Mouse (Mus musculus): Measurements from ENCODE around the gene Vamp2. TPM values are rescaled to one million over a fixed set of nuclear protein-coding genes. Genes with fewer than 3 reads are reported as not detected.
A peak's percentile ranks its signal among the peaks of the same experiment; 100 is the strongest.
"Not testable (repeated sequence)": the region's sequence is repeated elsewhere in the genome, so short reads cannot be mapped to it uniquely, and the experiment has no call there.

Gene Vamp2
- polyA plus RNA-seq, 1 experiment from 2014 or later = 12.5 TPM

DNA sequence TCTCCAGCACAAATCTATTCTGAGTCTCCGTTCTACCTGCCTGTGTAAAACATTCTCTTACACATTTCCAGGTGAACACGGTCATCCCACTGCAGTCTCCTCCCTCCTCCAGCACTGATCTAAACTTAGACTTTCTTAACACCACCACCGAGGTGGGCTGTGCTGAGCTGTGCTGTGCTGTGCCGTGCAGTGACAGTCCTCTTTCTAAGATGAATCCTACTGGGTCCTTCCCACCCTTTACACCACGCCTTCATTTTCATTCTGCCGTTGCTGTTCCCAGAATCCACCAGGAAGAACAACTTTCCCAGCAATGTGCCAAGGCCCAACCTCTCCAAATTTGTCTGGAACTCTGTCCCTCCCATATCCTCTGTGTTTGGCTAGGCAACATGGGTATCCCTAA lies 1.9 kb upstream of the Vamp2 start:
- no peaks in the 10 kb centered on the region for H3K27me3 ChIP-seq
- H3K4me3 ChIP-seq (replicated peaks) = no peak overlapping the region
- no peak for ATAC-seq (ENCODE audit: low read depth)
- H3K9ac ChIP-seq = no peak overlapping the region
- H3K27ac ChIP-seq = no peak overlapping the region
- 58% methylated on average over 6 of the region's 6 CpGs for WGBS (ENCODE audit: insufficient replicate concordance)
- H3K4me1 ChIP-seq (replicated peaks) = peaks cover 37% of the 10 kb centered on the region
- no peaks in the 10 kb centered on the region for H3K9me3 ChIP-seq (replicated peaks)
- H3K4me2 ChIP-seq = no peak overlapping the region
- peaks cover 21% of the 10 kb centered on the region for H3K36me3 ChIP-seq
- no peak for DNase-seq

DNA sequence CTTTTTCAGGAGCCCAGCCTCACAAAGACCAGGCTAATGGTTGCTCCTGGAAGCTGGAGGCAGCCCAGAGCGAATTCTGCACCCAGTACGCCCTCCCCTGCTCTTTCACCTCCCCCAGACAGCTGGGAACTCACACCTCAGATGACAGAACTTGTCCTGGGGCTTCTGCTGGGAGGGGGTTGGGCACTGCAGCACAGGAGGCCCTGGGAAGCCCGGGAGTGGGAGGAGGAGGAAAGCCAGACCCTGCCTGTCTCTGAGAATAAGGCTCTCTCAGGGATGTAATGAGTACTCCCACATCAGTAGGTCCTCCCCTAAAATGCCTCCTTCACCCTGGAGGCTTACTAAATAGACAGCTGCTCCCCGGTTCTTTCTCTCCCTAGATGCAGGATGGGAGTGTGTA lies 1.2 kb upstream of the Vamp2 start:
- no peaks in the 10 kb centered on the region for H3K9me3 ChIP-seq (replicated peaks)
- H3K27ac ChIP-seq = peak overlapping the region; percentile 94; the same call in 1 of the 2 replicates
- H3K36me3 ChIP-seq = peaks cover 28% of the 10 kb centered on the region
- WGBS (ENCODE audit: insufficient replicate concordance) = 56% methylated on average over 4 of the region's 4 CpGs
- DNase-seq (no peak), ATAC-seq (ENCODE audit: low read depth) (no peak)
- H3K4me1 ChIP-seq (replicated peaks) = peaks cover 42% of the 10 kb centered on the region
- H3K9ac ChIP-seq = 0 out of 2 replicates have a peak overlapping the region, but pooled peaks have one; percentile 19
- no peak overlapping the region for H3K4me3 ChIP-seq (replicated peaks)
- no peaks in the 10 kb centered on the region for H3K27me3 ChIP-seq
- no peak overlapping the region for H3K4me2 ChIP-seq

DNA sequence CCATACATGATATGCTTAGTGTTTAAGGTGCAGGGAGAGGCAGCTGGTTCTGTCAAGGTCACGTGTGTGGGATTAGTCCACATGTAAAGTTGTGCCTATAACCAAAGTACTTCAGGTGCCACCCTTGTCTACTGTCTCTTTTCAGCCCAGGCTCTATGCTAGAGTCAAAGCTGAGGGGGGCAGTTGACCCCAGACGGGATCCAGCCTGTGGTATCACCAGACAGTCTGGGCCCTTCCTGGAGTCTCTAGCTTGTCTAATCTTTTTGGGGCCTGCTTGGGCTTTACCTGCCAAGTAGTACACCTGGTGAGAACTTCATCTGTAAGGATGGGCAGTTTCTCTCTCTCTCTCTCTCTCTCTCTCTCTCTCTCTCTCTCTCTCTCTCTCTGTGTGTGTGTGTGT lies 693 bp upstream of the Vamp2 start:
- Histone ChIP-seq H3K27me3 (no peaks in the 10 kb centered on the region), H3K9ac (0 out of 2 replicates have a peak overlapping the region, but pooled peaks have one; percentile 19), H3K27ac (peak overlapping the region; percentile 94; the same call in 1 of the 2 replicates), H3K4me2 (peak overlapping the region; percentile 98), H3K4me3 (replicated peaks) (peak overlapping the region; percentile 99; the same call in 1 of the 2 replicates), H3K4me1 (replicated peaks) (peaks cover 45% of the 10 kb centered on the region), H3K36me3 (peaks cover 30% of the 10 kb centered on the region), H3K9me3 (replicated peaks) (no peaks in the 10 kb centered on the region)
- WGBS (ENCODE audit: insufficient replicate concordance) = 58% methylated on average over 2 of the region's 2 CpGs
- DNase-seq = no peak
- ATAC-seq (ENCODE audit: low read depth) = no peak

DNA sequence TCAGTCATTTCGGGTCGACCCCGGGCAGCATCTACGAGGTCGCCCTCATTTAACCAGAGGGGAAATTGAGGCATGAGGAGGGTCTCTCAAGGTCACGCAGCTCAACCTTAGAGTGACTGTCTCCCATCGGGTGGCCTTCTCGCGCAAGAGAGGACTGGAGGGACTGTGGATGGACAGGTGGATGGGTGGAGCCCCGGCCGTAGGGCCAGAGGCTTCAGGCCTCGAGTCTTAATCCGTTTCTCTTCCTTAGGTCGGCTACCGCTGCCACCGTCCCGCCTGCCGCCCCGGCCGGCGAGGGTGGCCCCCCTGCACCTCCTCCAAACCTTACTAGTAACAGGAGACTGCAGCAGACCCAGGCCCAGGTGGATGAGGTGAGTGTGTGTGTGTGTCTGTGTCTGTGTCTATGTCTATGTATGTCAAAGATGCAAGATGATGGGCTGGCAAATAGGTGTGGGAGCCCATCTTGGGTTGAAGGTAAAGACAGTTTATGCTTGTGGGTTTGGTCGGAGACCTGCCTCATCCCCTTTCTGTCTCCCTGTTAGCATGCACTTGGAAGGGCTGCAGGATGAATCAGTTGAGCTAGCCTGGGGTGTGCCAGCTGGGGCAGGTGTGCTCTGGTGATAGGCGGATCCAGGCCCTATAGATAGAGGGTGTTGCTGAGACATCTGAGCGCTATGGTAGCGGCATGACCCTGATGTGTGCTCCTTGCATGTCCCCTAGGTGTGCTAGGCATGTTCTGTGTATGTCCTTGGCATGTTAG lies 746 bp downstream of the Vamp2 start:
- Histone ChIP-seq H3K4me1 (replicated peaks) (peaks cover 53% of the 10 kb centered on the region), H3K4me3 (replicated peaks) (peak overlapping the region; percentile 99), H3K9ac (peak overlapping the region; percentile 100), H3K36me3 (peaks cover 34% of the 10 kb centered on the region), H3K27ac (peak overlapping the region; percentile 94), H3K9me3 (replicated peaks) (no peaks in the 10 kb centered on the region), H3K27me3 (no peaks in the 10 kb centered on the region), H3K4me2 (peak overlapping the region; percentile 98)
- ATAC-seq (ENCODE audit: low read depth) (peak; percentile 85), DNase-seq (peak; percentile 63)
- WGBS (ENCODE audit: insufficient replicate concordance) = 5% methylated on average over 25 of the region's 25 CpGs

DNA sequence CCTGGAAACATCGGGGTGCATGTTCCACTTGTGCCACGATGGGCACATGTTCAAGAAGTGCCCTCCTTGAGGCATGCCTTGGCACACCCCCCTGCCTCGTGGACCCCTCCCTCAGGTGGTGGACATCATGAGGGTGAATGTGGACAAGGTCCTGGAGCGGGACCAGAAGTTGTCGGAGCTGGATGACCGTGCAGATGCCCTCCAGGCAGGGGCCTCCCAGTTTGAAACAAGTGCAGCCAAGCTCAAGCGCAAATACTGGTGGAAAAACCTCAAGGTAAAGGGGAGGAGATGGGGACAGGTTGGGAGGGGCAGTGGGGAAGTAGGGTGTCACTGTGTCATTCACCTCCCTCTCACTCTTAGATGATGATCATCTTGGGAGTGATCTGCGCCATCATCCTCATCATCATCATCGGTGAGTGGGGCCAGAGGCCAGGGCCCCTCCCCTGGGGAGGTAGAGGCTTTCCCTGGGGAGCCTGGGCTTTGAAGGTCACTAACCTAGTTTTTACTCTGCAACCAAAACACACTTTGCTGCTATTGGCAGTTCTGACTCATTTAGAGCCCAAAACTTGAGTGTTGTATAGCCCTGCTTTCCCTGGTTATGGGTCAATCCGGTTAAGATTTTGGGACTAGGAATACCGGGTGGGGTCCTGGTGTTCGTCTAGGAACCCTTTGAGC lies 1.5 kb downstream of the Vamp2 start:
- WGBS (ENCODE audit: insufficient replicate concordance) = 79% methylated on average over 12 of the region's 12 CpGs
- ATAC-seq (ENCODE audit: low read depth) (no peak), DNase-seq (no peak)
- Histone ChIP-seq H3K9me3 (replicated peaks) (no peaks in the 10 kb centered on the region), H3K4me2 (peak overlapping the region; percentile 98), H3K27ac (peak overlapping the region; percentile 94), H3K4me3 (replicated peaks) (peak overlapping the region; percentile 99), H3K36me3 (peaks cover 34% of the 10 kb centered on the region), H3K27me3 (no peaks in the 10 kb centered on the region), H3K9ac (peak overlapping the region; percentile 100), H3K4me1 (replicated peaks) (peaks cover 59% of the 10 kb centered on the region)

DNA sequence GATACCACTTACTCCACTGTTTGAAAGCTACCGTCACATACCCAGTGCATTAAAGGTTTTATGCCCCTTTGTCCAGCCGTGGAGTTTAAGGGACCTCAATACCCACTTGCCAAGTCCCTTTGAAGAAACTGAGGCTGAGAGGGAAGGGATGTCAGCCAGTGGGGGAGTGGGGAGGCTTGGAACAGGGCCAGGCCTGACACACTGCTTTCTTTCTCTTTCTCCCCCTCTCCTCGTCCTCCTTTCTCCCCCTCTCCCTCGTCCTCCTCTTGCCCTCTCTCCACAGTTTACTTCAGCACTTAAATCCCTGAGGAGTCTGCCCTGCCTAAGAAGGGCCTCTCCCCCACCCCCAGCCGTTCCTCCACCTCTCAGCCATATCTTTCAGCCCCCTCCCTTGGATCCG lies 2.1 kb downstream of the Vamp2 start:
- ATAC-seq (ENCODE audit: low read depth) (no peak), DNase-seq (no peak)
- peaks cover 34% of the 10 kb centered on the region for H3K36me3 ChIP-seq
- peaks cover 63% of the 10 kb centered on the region for H3K4me1 ChIP-seq (replicated peaks)
- no peak overlapping the region for H3K4me3 ChIP-seq (replicated peaks)
- WGBS (ENCODE audit: insufficient replicate concordance) = 73% methylated on average over 6 of the region's 6 CpGs
- H3K9me3 ChIP-seq (replicated peaks) = no peaks in the 10 kb centered on the region
- H3K9ac ChIP-seq = peak overlapping the region; percentile 100
- no peaks in the 10 kb centered on the region for H3K27me3 ChIP-seq
- peak overlapping the region; percentile 94 for H3K27ac ChIP-seq
- peak overlapping the region; percentile 98 for H3K4me2 ChIP-seq

DNA sequence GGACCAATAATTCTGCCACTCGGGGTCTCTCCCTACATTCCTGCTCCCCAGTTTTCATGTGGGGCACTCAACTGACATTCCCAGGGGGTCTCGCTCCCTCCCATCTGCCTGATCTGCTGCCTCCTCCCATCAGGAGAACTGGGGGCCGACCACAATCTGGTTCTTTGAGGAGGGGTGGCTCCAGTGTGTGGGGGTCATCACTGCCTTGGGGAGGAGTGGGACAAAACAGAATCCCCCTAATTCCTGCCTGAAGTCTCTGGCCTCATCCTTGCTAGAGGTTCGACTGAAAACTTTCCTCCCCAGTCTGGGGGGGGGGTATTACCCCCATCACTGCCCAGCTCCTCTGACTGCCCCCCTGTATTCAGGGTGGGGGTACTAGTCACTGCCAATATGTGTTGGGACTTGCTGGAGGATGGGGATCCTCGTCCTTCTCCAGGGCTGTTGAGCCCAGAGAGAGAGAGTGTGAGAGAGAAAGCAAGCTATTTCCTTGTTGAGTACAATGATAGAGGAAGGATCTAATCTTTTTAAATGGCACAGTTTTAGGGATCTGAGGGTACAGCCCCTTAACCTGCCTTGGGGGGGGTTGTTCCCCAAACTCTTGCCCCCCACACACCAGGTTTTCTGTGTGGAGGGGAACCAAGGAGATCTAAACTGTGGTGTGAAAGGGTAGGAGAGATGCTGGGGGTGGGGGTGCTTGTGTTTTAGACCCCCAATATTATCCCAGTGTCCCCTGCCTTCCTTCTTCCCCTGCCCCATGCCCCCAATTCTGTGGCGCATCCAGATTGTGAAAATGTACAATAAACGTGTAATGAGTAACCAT lies 3.5 kb downstream of the Vamp2 start:
- Histone ChIP-seq H3K27me3 (no peaks in the 10 kb centered on the region), H3K9me3 (replicated peaks) (no peaks in the 10 kb centered on the region), H3K27ac (no peak overlapping the region), H3K9ac (no peak overlapping the region), H3K36me3 (peaks cover 34% of the 10 kb centered on the region), H3K4me1 (replicated peaks) (peaks cover 74% of the 10 kb centered on the region), H3K4me2 (no peak overlapping the region), H3K4me3 (replicated peaks) (no peak overlapping the region)
- no peak for ATAC-seq (ENCODE audit: low read depth)
- no peak for DNase-seq
- 48% methylated on average over 7 of the region's 7 CpGs for WGBS (ENCODE audit: insufficient replicate concordance)

DNA sequence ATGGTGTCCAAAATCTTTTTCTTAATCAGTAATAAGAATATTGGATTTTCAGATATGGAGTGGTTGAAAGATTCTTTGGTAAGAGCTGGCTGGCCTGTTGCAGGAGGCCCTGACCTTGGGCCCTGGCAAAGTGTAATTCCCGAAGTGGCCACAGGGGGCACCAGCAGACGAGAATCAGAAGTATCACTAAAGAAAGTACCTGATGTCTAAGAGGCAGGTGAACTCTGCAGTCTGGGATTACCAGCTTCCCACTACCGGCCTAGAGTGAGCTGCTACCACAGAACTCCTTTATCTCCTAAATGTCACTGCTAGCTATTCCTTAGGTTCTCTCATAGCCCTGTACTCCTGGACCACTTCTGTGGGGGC lies 4.1 kb downstream of the Vamp2 start:
- Histone ChIP-seq H3K27ac (no peak overlapping the region), H3K4me2 (no peak overlapping the region), H3K4me1 (replicated peaks) (peaks cover 74% of the 10 kb centered on the region), H3K4me3 (replicated peaks) (no peak overlapping the region), H3K9me3 (replicated peaks) (no peaks in the 10 kb centered on the region), H3K9ac (no peak overlapping the region), H3K36me3 (peaks cover 34% of the 10 kb centered on the region), H3K27me3 (no peaks in the 10 kb centered on the region)
- 2% methylated on average over 3 of the region's 3 CpGs for WGBS (ENCODE audit: insufficient replicate concordance)
- DNase-seq = peak; percentile 76
- ATAC-seq (ENCODE audit: low read depth) = no peak

DNA sequence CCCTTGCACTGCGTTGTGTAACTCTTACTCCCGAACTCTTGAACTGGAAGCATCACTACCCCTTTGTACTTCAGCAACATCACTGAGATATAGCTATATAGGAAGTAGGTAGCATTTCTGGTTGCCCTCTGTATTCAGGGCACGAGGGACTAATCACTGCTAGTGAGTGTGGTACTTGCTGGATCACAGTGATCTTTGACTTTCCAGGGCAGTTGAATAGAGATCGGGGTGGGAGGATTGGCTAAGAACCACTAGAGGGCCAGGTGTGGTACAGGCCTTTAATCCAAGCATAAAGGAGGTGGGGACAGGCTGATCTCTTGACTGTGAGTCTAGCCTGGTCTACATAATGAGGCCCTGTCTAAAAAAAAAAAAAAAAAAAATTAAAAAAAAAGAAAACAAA lies 4.6 kb downstream of the Vamp2 start:
- peaks cover 74% of the 10 kb centered on the region for H3K4me1 ChIP-seq (replicated peaks)
- WGBS (ENCODE audit: insufficient replicate concordance) = 74% methylated on average over 4 of the region's 4 CpGs
- H3K9me3 ChIP-seq (replicated peaks) = no peaks in the 10 kb centered on the region
- no peak overlapping the region for H3K4me2 ChIP-seq
- H3K9ac ChIP-seq = no peak overlapping the region
- H3K27me3 ChIP-seq = no peaks in the 10 kb centered on the region
- H3K27ac ChIP-seq = no peak overlapping the region
- H3K36me3 ChIP-seq = peaks cover 34% of the 10 kb centered on the region
- no peak for DNase-seq
- no peak for ATAC-seq (ENCODE audit: low read depth)
- H3K4me3 ChIP-seq (replicated peaks) = no peak overlapping the region

DNA sequence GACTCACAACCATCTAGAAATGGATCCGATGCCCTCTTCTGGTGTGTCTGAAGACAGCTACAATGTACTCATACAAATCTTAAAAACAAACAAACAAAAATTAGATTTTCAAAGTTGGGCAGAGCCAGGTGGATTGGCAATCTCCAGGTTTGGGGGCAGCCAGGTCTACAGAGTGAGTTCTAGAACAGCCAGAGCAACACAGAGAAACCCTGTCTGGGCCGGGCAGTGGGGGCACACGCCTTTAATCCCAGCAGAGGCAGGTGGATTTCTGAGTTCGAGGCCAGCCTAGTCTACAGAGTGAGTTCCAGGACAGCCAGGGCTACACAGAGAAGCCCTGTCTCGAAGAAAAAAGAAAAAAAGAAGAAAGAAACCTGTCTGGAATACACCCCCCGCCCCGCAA lies 5.6 kb downstream of the Vamp2 start:
- not testable (repeated sequence) for H3K4me3 ChIP-seq (replicated peaks); H3K9ac ChIP-seq; DNase-seq; ATAC-seq (ENCODE audit: low read depth); H3K27me3 ChIP-seq; H3K9me3 ChIP-seq (replicated peaks)
- 83% methylated on average over 7 of the region's 7 CpGs for WGBS (ENCODE audit: insufficient replicate concordance)
- Histone ChIP-seq H3K4me2 (0 out of 2 replicates have a peak overlapping the region, but pooled peaks have one; percentile 9), H3K36me3 (peaks cover 34% of the 10 kb centered on the region), H3K4me1 (replicated peaks) (peaks cover 80% of the 10 kb centered on the region), H3K27ac (0 out of 2 replicates have a peak overlapping the region, but pooled peaks have one; percentile 85)
